Mouse (Mus musculus) ES-E14 (cell line): ENCODE measurements around the gene Ppara. TPM values are rescaled to one million over a fixed set of nuclear protein-coding genes. Genes with fewer than 3 reads are reported as not detected.

ENCODE experiments used
- DNase-seq: peaks from one replicate; pipeline ENCODE4 v3.0.0-alpha.2; 2013; ENCODE audit warnings: low read depth, low spot score
- H3K27ac ChIP-seq: 2 replicates; pipeline ENCODE4 v1.5.1; 2012; ENCODE audit warnings: low read depth, mild to moderate bottlenecking, low read length, moderate library complexity, mixed read lengths; ENCODE audit not compliant: poor library complexity, insufficient read depth, severe bottlenecking
- H3K36me3 ChIP-seq: 2 replicates; pipeline ENCODE4 v1.6.1; 2012; ENCODE audit warnings: mild to moderate bottlenecking, low read length, moderate library complexity, mixed read lengths; ENCODE audit not compliant: control insufficient read depth, poor library complexity, insufficient read depth, severe bottlenecking
- H3K4me1 ChIP-seq, 2 experiments: fragments of 150-350 bp in 1 of 2; sonication (generic) in 1 of 2; 2 replicates each; pipeline ENCODE4 v1.6.1; 2012; ENCODE audit warnings: low read length in 2 of 2, mild to moderate bottlenecking in 1 of 2, mixed read lengths in 1 of 2; ENCODE audit not compliant: control insufficient read depth in 2 of 2, insufficient read depth in 2 of 2, poor library complexity in 1 of 2
- H3K4me3 ChIP-seq, 2 experiments: fragments of 150-350 bp in 1 of 2; sonication (generic) in 1 of 2; 2 replicates each; pipeline ENCODE4 v1.5.1; 2012; ENCODE audit warnings: low read length in 2 of 2, low read depth in 1 of 2, mild to moderate bottlenecking in 1 of 2, mixed read lengths in 1 of 2; ENCODE audit not compliant: insufficient read depth in 1 of 2, poor library complexity in 1 of 2, severe bottlenecking in 1 of 2
- H3K9ac ChIP-seq: 2 replicates; pipeline ENCODE4 v1.6.1; 2012; ENCODE audit warnings: low read depth, mild to moderate bottlenecking, low read length, mixed read lengths; ENCODE audit not compliant: poor library complexity, insufficient read depth, severe bottlenecking
- H3K9me3 ChIP-seq: fragments of 150-350 bp; sonication (generic); 2 replicates; pipeline ENCODE4 v1.6.1; 2012; ENCODE audit warnings: low read depth, mild to moderate bottlenecking, low read length; ENCODE audit not compliant: control insufficient read depth, insufficient read depth
- CHD2 ChIP-seq: IDR thresholded peaks from 2 replicates; pipeline ENCODE4 v1.6.1; 2014; ENCODE audit warnings: mild to moderate bottlenecking, low read depth, low read length, inconsistent platforms
- HCFC1 ChIP-seq: IDR thresholded peaks from 2 replicates; pipeline ENCODE4 v1.6.1; 2012; ENCODE audit warnings: low read length, inconsistent platforms, borderline replicate concordance; ENCODE audit not compliant: insufficient read depth
- MAFK ChIP-seq: IDR thresholded peaks from 2 replicates; pipeline ENCODE4 v1.6.1; 2014; ENCODE audit warnings: mild to moderate bottlenecking, low read depth, low read length, inconsistent platforms; ENCODE audit not compliant: insufficient read depth
- ZC3H11A ChIP-seq: IDR thresholded peaks from 2 replicates; pipeline ENCODE4 v1.6.1; 2012; ENCODE audit warnings: low read depth, mild to moderate bottlenecking, inconsistent platforms, low read length, borderline replicate concordance
- ZNF384 ChIP-seq: IDR thresholded peaks from 2 replicates; pipeline ENCODE4 v1.6.1; 2012; ENCODE audit warnings: low read depth, low read length, inconsistent platforms
- in situ Hi-C, 2 experiments: fragments of 600-800 bp; cut with MboI; formaldehyde crosslinking; loops; one replicate each; pipeline ENCODE4 v1.15.1; 2025; ENCODE audit warnings: low sequenced_read_pairs in 2 of 2, inconsistent platforms in 1 of 2; ENCODE audit not compliant: unreplicated experiment in 2 of 2
- total RNA-seq: library from RNA; depleted of rRNA; stranded (reverse); fragments of 300-350 nt; gene quantifications from 2 replicates; pipeline ENCODE4 v1.2.3, GENCODE M21; 2012; rRNA removed

The Ppara gene
- 0.09 and 0.21 TPM in 2 replicates for total RNA-seq

DNA sequence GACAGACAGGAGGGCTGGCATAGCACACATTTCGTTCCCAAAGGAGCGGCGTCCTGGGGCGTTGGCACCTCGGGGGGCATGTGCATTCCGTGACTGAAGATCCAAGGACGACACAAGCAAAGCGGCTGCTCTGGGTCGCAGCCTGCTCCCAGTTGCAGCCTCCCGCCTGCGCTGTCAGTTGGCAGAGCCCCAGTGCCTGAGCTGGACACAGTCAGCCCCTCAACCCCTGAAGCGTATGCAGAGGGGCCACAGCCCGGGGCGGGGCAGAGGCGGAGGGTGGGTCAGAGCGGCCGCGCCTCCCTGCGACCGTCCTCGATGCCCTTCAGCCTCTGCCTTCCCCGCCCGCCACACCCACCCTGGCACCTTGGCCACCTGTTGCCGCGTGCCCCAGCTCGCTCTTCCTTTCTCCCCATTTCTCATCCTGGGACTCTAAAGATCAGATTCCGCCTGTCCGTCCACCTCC is at the start of gene Ppara:
Ppara (plus strand) TSS at position 413 of the 463 bp plus-strand sequence.
- H3K4me3 ChIP-seq, result peak within 1 kb of the TSS; percentile 87 to 88
- peak within 1 kb of the TSS; percentile 71 for H3K9ac ChIP-seq
- no peak for DNase-seq
- peaks cover 2% of the 10 kb centered on the region in 2 experiments; a peak in 1 of 4 replicates for H3K4me1 ChIP-seq
- no peaks in the 10 kb centered on the region for H3K36me3 ChIP-seq
- in situ Hi-C loops, result no loop called here
- H3K27ac ChIP-seq, result no peak within 1 kb of the TSS
- TF ChIP-seq MAFK, result no peak
- TF ChIP-seq HCFC1, result no peak
- no peak for TF ChIP-seq ZNF384
- TF ChIP-seq ZC3H11A, result no peak
- no peak for TF ChIP-seq CHD2
- no peaks in the 10 kb centered on the region for H3K9me3 ChIP-seq

DNA sequence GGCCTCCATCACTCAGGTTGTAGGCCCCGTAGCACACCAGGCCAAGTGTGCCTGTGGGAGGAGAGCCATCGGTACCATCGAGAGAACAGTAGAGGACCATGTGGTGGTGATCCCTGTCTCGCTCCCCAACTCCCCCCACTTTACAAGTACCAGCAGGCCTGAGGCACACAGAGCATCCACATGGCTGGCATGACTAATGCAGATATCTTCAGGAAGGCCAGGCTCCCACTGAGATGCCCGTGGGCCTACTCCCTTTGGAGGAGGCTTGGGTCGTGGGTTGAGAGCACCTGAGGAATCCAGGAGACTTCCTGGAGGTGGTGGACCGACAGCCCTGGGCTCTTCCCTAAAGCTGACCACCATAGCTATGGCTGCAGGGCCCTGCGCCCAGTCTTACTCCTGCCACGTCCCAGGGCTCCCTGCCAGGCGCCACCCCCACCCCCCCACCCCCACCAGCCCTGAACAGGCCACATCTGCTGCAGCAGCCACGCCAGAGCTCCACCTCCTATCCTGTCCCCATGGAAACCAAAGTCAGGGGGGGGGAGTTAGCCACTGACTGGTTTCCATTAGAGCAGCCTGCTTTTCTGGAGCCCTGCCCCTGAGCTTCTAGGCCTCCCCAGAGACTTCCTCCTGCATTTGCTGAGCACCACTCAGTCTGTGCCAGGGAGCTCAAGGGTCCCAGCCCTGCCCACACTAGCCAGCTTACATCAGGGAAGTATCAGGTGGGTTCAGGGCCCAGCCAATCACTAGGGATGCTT is 48.0 kb upstream of the Ppara start:
- H3K4me3 ChIP-seq, result no peak overlapping the region
- no peak overlapping the region for H3K9ac ChIP-seq
- TF ChIP-seq CHD2, result no peak
- no peak for TF ChIP-seq ZNF384
- DNase-seq, result no peak
- H3K4me1 ChIP-seq, result peaks cover 2 to 7% of the 10 kb centered on the region in 2 experiments; a peak in 3 of 4 replicates
- no peaks in the 10 kb centered on the region for H3K9me3 ChIP-seq
- in situ Hi-C loops, result no loop called here
- no peak overlapping the region for H3K27ac ChIP-seq
- no peaks in the 10 kb centered on the region for H3K36me3 ChIP-seq

DNA sequence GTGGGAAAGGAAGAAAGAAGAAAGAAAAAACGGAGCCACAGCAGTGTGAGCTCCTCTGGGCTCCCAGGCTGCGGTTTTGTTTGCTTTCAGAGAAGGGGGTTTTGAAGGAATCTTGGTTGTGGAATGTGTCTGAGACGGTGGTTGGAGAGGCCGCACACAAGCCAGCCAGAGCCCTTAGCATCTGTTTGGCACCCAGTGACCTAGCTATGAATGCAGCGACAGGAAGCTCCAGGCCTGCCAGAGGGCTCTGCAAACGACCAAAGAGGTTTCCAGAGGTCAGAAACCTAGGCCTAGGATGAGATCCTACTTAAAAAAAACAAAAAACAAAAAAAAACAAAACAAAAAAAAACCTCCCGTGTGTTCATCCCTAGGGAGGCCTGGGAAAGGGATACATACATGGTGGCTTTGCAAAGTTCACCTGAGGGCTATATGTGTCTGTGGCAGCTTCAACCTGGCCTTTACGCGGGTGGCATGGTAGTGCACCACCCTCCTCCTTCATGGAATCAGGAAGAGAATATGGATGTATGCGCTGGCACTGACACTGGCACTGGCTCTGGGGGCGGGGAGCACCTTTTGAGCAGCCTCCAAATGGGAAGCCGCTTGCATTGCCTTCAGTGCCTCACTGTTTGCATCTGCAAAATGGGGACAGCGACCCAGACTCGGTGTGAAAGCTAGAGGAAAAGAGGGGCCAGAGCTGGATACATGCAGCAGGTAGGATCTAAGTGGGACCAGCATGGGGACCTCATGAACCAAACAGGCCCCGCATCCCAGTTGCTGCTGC is 47.0 kb upstream of the Ppara start:
- Histone ChIP-seq H3K9me3 (no peaks in the 10 kb centered on the region), H3K9ac (no peak overlapping the region), H3K27ac (no peak overlapping the region), H3K4me3 (no peak overlapping the region), H3K4me1 (peaks cover 2 to 7% of the 10 kb centered on the region in 2 experiments; a peak in 3 of 4 replicates), H3K36me3 (no peaks in the 10 kb centered on the region)
- in situ Hi-C loops, result no loop called here
- no peak for DNase-seq
- TF ChIP-seq CHD2, result no peak
- TF ChIP-seq ZNF384, result no peak
- no peak for TF ChIP-seq HCFC1
- no peak for TF ChIP-seq MAFK
- TF ChIP-seq ZC3H11A, result no peak

DNA sequence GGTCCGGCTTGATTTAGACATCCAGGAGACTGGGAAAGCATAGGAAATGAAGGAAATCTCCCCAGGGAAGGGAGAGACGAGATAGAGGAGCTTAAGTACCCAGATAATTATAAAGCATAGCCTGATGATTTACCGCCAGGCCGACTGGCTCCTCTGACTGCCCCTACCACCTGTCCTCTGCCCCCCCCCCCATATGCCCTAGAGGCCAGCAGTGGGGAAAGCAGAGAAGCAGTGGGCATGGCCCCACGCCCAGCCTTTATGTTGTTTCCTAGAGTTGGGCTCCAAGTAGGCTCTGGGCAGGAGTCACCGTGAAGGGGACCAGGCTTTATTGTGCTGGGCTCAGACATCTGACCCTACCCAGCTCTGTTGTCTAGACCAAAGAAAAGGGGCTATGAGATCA is 46.0 kb upstream of the Ppara start:
- no peak overlapping the region for H3K9ac ChIP-seq
- no peak for DNase-seq
- H3K36me3 ChIP-seq, result no peaks in the 10 kb centered on the region
- in situ Hi-C loops, result no loop called here
- TF ChIP-seq ZNF384, result no peak
- TF ChIP-seq ZC3H11A, result no peak
- TF ChIP-seq CHD2, result no peak
- TF ChIP-seq MAFK, result no peak
- no peak for TF ChIP-seq HCFC1
- H3K4me1 ChIP-seq, result peaks cover 2 to 7% of the 10 kb centered on the region in 2 experiments; a peak in 3 of 4 replicates
- H3K27ac ChIP-seq, result no peak overlapping the region
- no peak overlapping the region for H3K4me3 ChIP-seq
- no peaks in the 10 kb centered on the region for H3K9me3 ChIP-seq
